Mouse (Mus musculus) kidney, embryonic 14.5 days (tissue): Measurements from ENCODE around the gene Col11a1. TPM values are rescaled to one million over a fixed set of nuclear protein-coding genes. Genes with fewer than 3 reads are reported as not detected.

ENCODE experiments used
- ATAC-seq: fragments of 200-750 bp; cut with Nextera tagmentation; 2 replicates; pipeline ENCODE4 v1.8.0; 2017; ENCODE audit warnings: moderate number of reproducible peaks, mild to moderate bottlenecking, moderate TSS enrichment, moderate library complexity; ENCODE audit not compliant: low FRiP score, low TSS enrichment
- H3K27ac ChIP-seq: fragments of 300-500 bp; sonication (generic); 2 replicates; pipeline ENCODE4 v1.5.1; 2014; ENCODE audit warnings: low read depth, mild to moderate bottlenecking, low read length, moderate library complexity, mixed read lengths
- H3K27me3 ChIP-seq: fragments of 300-500 bp; sonication (generic); 2 replicates; pipeline ENCODE4 v1.6.1; 2014; ENCODE audit warnings: mild to moderate bottlenecking, low read length; ENCODE audit not compliant: control insufficient read depth, insufficient read depth
- H3K36me3 ChIP-seq: fragments of 300-500 bp; sonication (generic); 2 replicates; pipeline ENCODE4 v1.6.1; 2014; ENCODE audit warnings: low read length, mixed read lengths; ENCODE audit not compliant: control insufficient read depth, insufficient read depth
- H3K4me1 ChIP-seq: fragments of 300-500 bp; sonication (generic); 2 replicates; pipeline ENCODE4 v1.6.1; 2014; ENCODE audit warnings: low read length, mixed read lengths; ENCODE audit not compliant: control insufficient read depth, insufficient read depth
- H3K4me2 ChIP-seq: fragments of 300-500 bp; sonication (generic); replicated peaks from 2 replicates; pipeline ENCODE4 v1.6.1; 2014; ENCODE audit warnings: low read depth, mild to moderate bottlenecking, low read length
- H3K4me3 ChIP-seq: fragments of 300-500 bp; sonication (generic); 2 replicates; pipeline ENCODE4 v1.5.1; 2014; ENCODE audit warnings: mild to moderate bottlenecking, low read length
- H3K9ac ChIP-seq: fragments of 300-500 bp; sonication (generic); 2 replicates; pipeline ENCODE4 v1.6.1; 2014; ENCODE audit warnings: low read depth, mild to moderate bottlenecking, low read length, moderate library complexity
- H3K9me3 ChIP-seq: fragments of 300-500 bp; sonication (generic); 2 replicates; pipeline ENCODE4 v1.6.1; 2016; ENCODE audit warnings: low read length; ENCODE audit not compliant: control insufficient read depth
- WGBS: fragments of 180-500 bp; shearing (Covaris S2); extraction: QIAGEN DNeasy Blood & Tissue Kit; methylation state at CpG from one replicate; pipeline ENCODE4 v1.1.7; 2014; 5-methylcytosine and 5-hydroxymethylcytosine counted together
- polyA plus RNA-seq: library from polyadenylated mRNA; unstranded; fragments of >200 nt; fragmentation: Nextera tagmentation; extraction: Ambion mirVana; gene quantifications from 2 replicates; pipeline ENCODE4 v1.2.1, GENCODE M21; 2014

The Col11a1 gene
- 5.0 and 7.8 TPM in 2 replicates for polyA plus RNA-seq

DNA sequence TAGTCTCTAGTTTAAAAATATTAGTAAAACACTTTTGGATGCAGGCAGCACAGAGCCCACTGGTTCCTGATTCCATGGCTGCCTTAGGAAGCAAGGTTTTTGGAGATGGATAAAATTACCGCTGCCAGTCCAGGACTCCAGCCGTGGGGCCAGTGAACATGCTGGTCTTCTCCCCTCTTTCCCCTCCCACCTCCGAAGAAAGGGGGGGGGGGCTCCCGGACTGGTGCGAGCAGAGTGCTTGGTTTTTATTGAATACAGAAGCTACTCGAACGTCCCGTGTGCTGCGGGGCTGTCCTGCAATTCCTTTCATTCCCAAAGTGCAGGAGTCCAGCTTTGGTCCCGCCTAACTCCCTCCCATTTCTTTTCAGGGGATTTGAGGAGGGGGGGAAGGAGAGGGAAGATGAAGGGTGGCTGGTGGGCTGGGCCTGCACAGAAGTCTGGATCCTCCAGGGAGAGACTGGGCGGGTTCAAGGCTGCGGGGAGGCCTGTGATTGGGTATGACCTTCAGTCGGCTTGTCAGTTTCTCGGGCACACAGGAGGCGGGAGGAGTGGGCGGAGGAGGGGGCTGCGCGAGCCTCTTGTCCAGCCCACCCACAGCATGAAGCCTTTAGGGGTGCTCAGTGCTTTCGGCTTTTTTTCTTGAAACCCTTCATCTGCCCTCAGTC is at the start of gene Col11a1:
TSS of gene Col11a1 (plus strand) at position 570 of the 665 bp plus-strand sequence.
- H3K27me3 ChIP-seq: no peaks in the 10 kb centered on the region
- peak; percentile 100 for ATAC-seq
- H3K4me1 ChIP-seq: 0 out of 2 replicates have a peak, but pooled peaks cover 3% of the 10 kb centered on the region
- H3K9me3 ChIP-seq: no peaks in the 10 kb centered on the region
- no peak within 1 kb of the TSS for H3K27ac ChIP-seq
- H3K36me3 ChIP-seq: no peaks in the 10 kb centered on the region
- 0% methylated on average over 18 of the region's 19 CpGs for WGBS
- H3K9ac ChIP-seq: peak within 1 kb of the TSS; percentile 5; the same call in 1 of the 2 replicates
- H3K4me3 ChIP-seq: peak within 1 kb of the TSS; percentile 65
- H3K4me2 ChIP-seq: peak within 1 kb of the TSS; percentile 92

DNA sequence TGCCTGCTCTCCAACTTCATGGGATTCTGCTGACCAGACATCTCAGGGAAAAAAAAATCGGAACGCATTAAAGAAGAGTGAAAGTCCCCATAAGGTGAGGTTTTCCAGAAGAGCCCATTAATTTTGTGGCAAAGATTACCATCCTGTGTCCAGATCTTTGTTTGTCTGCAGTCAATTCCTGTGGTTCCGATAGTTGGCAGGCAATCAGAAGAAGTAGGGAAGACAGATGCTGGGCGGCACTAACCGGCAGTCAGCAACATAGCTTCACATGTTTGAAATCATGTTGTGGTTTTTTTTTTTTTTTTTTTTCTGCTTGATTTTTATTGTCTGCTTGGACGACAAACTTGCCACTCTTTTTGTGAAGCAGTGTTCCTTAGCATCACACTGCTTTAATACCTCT is 39.4 kb upstream of the Col11a1 start:
- H3K27ac ChIP-seq: no peak overlapping the region
- H3K27me3 ChIP-seq: no peaks in the 10 kb centered on the region
- no peaks in the 10 kb centered on the region for H3K4me1 ChIP-seq
- H3K9me3 ChIP-seq: no peaks in the 10 kb centered on the region
- WGBS: 86% methylated on average over 6 of the region's 6 CpGs
- H3K4me2 ChIP-seq: no peak overlapping the region
- H3K9ac ChIP-seq: no peak overlapping the region
- H3K4me3 ChIP-seq: no peak overlapping the region
- H3K36me3 ChIP-seq: no peaks in the 10 kb centered on the region
- ATAC-seq: no peak

GRCm38 (mm10) chr3:114030886-114031285 is 546 bp downstream of the Col11a1 start:
- H3K4me1 ChIP-seq: 0 out of 2 replicates have a peak, but pooled peaks cover 3% of the 10 kb centered on the region
- ATAC-seq: no peak
- peak overlapping the region; percentile 5; the same call in 1 of the 2 replicates for H3K9ac ChIP-seq
- H3K9me3 ChIP-seq: no peaks in the 10 kb centered on the region
- 0% methylated on average over 9 of the region's 9 CpGs for WGBS
- H3K4me2 ChIP-seq: peak overlapping the region; percentile 92
- H3K4me3 ChIP-seq: peak overlapping the region; percentile 65
- H3K36me3 ChIP-seq: no peaks in the 10 kb centered on the region
- H3K27ac ChIP-seq: no peak overlapping the region
- H3K27me3 ChIP-seq: no peaks in the 10 kb centered on the region

GRCm38 (mm10) chr3:114031351-114032213 is 1.2 kb downstream of the Col11a1 start:
- Histone ChIP-seq H3K27ac (no peak overlapping the region), H3K9me3 (no peaks in the 10 kb centered on the region), H3K36me3 (no peaks in the 10 kb centered on the region), H3K4me1 (0 out of 2 replicates have a peak, but pooled peaks cover 3% of the 10 kb centered on the region), H3K9ac (peak overlapping the region; percentile 5; the same call in 1 of the 2 replicates), H3K27me3 (no peaks in the 10 kb centered on the region), H3K4me3 (peak overlapping the region; percentile 65), H3K4me2 (peak overlapping the region; percentile 92)
- WGBS: 1% methylated on average over 20 of the region's 21 CpGs
- peak; percentile 37 for ATAC-seq

- Histone ChIP-seq H3K4me2 (peak overlapping the region; percentile 92), H3K27me3 (no peaks in the 10 kb centered on the region), H3K9ac (no peak overlapping the region; the same call in 1 of the 2 replicates), H3K4me3 (peak overlapping the region; percentile 65), H3K27ac (no peak overlapping the region), H3K4me1 (0 out of 2 replicates have a peak, but pooled peaks cover 3% of the 10 kb centered on the region), H3K36me3 (no peaks in the 10 kb centered on the region), H3K9me3 (no peaks in the 10 kb centered on the region)
- no peak for ATAC-seq
- WGBS: 9% methylated on average over 4 of the region's 4 CpGs
Observed at GRCm38 (mm10) chr3:114032333-114032732, 2.0 kb downstream of the Col11a1 start.

DNA sequence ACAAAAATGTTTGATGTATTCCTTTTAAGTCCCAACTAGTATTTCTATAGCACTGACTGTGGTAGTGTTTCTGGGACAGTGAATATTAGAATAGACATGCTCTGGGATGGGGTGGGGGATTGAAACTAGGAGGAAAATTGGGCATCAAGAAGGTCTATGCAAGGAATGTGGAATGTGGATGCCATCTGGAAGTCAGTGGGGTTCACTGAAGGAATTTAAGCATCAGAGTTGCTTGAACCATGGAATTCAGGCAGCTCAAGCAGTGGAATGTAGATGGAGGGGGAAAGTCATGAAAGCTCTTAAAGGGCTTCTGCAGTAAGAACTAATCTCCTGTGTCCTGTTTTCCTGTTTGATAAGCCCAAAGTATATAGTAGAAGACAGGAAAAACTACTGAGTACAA is 22.1 kb downstream of the Col11a1 start:
- no peaks in the 10 kb centered on the region for H3K36me3 ChIP-seq
- H3K9ac ChIP-seq: no peak overlapping the region
- no peak overlapping the region for H3K4me2 ChIP-seq
- no peak overlapping the region for H3K4me3 ChIP-seq
- no peak for ATAC-seq
- no peaks in the 10 kb centered on the region for H3K4me1 ChIP-seq
- no peaks in the 10 kb centered on the region for H3K27me3 ChIP-seq
- H3K9me3 ChIP-seq: no peaks in the 10 kb centered on the region
- no peak overlapping the region for H3K27ac ChIP-seq

DNA sequence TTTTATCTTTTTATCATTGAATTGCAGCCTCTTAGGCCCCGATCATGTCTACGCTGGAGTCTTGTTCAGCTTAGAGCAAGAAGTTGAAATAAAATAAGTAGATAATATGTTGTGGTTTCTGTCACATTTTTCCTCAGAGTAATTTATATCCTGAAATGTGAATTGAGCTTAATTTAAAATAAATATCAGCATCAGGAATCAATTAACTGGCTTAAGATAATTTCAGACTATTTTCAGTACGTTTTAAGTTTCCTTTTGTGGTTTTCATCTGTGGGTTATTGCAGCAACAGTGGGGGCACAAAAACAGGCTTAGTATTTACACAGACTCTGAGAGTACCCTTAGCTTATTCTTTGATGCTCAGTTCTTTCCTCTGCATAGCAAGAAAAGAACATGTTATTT is 23.2 kb downstream of the Col11a1 start:
- WGBS: 82% methylated on average over 3 of the region's 3 CpGs
- Histone ChIP-seq H3K4me1 (no peaks in the 10 kb centered on the region), H3K9me3 (no peaks in the 10 kb centered on the region), H3K36me3 (no peaks in the 10 kb centered on the region), H3K4me2 (no peak overlapping the region), H3K4me3 (no peak overlapping the region), H3K27me3 (no peaks in the 10 kb centered on the region), H3K9ac (no peak overlapping the region), H3K27ac (no peak overlapping the region)
- ATAC-seq: no peak

DNA sequence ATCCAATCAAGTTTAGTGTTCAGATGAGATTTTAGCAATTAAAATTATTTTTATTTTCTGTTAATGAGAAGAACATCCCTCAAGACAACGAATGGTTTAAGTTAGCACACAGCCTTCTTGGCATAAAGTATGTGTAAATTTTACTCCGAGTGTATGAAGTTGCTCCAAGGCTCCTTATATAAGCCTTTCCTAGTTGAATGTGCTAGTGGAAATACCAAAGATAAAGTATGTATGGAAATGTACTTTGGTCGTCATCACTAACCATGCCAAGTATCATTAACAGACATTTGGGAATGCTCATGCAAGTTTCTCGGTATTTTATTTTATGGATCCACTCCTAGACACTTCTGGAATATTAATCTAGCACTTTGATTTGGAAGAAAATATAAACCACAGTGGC is 34.8 kb downstream of the Col11a1 start:
- Histone ChIP-seq H3K9ac (no peak overlapping the region), H3K27ac (no peak overlapping the region), H3K4me2 (no peak overlapping the region), H3K4me3 (no peak overlapping the region), H3K36me3 (no peaks in the 10 kb centered on the region), H3K4me1 (no peaks in the 10 kb centered on the region), H3K27me3 (no peaks in the 10 kb centered on the region), H3K9me3 (no peaks in the 10 kb centered on the region)
- WGBS: 85% methylated on average over 4 of the region's 4 CpGs
- no peak for ATAC-seq

- no peak for ATAC-seq
- no peak overlapping the region for H3K4me2 ChIP-seq
- 47% methylated on average over 4 of the region's 4 CpGs for WGBS
- H3K36me3 ChIP-seq: no peaks in the 10 kb centered on the region
- no peaks in the 10 kb centered on the region for H3K4me1 ChIP-seq
- no peak overlapping the region for H3K27ac ChIP-seq
- no peaks in the 10 kb centered on the region for H3K27me3 ChIP-seq
- H3K4me3 ChIP-seq: no peak overlapping the region
- H3K9me3 ChIP-seq: no peaks in the 10 kb centered on the region
- H3K9ac ChIP-seq: no peak overlapping the region
Observed at GRCm38 (mm10) chr3:114065587-114065986, 35.2 kb downstream of the Col11a1 start.
